Mouse (Mus musculus) spleen, adult 10 weeks (tissue): ENCODE data around the gene Abhd17a. TPM values are rescaled to one million over a fixed set of nuclear protein-coding genes. Genes with fewer than 3 reads are reported as not detected.

Source experiments
- polyA plus RNA-seq: library from polyadenylated mRNA; stranded (reverse); fragments of 350-450 nt; fragmentation: Illumina TruSeq; extraction: RNeasy Lipid Tissue Mini Kit (QIAGEN cat#74804); gene quantifications from one replicate; pipeline ENCODE4 v1.2.3, GENCODE M21; 2015; ENCODE audit warnings: low replicate concordance; ENCODE audit not compliant: insufficient read depth

Abhd17a gene
- polyA plus RNA-seq, result 5.6 TPM

DNA sequence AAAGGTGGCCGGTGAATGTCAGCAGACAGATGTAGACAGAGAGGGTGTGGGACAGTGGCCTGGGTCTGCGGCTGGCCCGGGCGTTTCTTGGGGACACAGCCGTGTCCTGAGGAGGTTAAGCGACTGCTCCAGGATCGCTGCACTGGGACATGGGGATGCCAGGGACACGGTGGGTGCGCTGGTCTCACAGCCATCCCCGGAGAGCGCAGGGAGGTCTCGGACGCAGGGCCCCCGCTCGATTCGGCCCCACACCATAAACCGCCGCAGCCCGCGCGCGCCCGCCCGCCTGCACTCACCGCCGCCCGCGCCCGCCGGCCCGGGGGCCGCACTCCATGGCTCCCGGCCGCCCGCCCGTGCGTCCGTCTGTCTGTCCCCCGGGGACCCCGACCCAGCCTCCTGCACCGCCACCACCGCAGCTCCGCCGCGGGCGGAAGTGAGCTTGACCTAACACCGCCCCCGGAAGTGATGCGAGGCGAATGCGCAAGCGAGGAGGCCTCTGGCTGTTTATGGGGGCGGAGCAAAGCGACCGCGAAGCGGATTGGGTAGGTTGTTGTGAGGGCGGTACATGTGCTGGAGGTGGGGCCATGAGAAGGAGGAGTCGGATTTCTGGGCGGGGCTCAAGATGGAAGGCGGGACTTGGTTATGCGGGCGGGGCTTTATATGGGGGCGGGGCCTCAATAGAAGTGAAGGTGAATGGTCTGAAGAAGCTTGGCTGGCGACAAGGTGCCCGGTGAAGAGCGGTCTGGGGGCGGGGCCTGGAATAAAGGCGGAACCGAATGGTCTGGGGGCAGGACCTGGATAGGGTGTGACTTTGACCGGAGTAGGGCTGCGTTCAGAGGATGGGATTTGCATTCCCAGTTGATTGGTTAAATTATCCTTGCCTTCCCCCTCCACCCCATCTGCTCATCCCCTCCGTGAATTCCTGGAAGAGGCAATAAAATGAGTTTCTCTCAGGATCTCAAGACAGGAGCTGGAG is at the start of gene Abhd17a:
Gene Abhd17a, minus strand, starts transcription at position 463 of the 976 bp plus-strand sequence.

DNA sequence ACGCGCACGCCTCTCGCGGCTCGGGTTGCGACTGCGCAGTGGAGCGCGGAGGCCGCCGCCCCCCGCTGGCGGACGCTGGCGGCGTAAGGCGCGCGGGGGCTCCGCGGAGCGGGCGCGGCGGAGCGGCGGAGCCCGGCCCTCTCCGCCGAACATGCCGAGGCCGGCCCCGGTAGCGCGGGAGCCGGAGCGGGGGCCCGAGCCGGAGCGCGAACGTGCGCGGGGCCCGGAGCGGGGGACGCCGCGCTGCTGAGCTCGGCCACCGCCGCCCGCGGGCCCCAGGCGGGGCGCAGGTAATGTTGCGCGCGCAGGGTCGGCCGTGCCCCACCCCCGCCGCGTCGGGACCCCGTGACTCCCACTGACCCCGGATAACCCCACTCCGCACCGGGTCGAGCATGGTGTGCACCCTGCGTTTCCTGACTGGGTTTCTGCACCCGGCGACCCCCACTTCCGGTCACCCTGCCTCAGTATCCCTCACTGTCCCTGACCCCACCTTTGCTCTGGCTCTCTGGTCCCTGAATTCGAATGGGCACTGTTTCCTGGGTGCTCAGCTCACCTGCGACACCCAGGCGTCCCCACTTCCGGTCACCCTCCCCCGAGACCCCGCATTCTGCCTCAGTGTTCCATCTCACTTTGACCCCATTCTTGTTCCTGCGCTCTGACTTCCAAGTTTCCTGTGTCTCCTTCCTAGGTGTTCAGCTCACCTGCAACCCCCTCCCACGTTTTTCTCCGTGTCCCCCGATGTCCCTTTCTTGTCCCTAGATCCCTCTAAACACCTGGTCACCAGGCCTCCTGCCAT is 32.7 kb upstream of the Abhd17a start, which contains the start of gene Csnk1g2:
Gene Csnk1g2, plus strand, starts transcription at position 178 of the 796 bp plus-strand sequence.

DNA sequence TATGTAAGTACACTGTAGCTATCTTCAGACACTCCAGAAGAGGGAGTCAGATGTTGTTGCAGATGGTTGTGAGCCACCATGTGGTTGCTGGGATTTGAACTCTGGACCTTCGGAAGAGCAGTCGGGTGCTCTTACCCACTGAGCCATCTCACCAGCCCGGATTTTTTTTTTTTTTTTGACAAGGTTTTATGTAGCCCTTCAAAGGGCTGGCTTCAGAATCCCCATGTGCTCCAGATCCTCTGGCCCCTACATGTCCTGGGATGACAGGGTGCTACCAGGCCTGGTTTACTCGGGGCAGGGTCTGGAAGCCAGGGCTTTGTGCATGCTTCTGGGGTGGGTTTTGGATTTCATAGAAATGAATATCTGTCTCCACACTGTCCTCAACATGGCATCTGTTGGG is 15.6 kb upstream of the Abhd17a start, which contains the start of gene Gm49322:
Gene Gm49322, plus strand, starts transcription at position 301 of the 400 bp plus-strand sequence.

DNA sequence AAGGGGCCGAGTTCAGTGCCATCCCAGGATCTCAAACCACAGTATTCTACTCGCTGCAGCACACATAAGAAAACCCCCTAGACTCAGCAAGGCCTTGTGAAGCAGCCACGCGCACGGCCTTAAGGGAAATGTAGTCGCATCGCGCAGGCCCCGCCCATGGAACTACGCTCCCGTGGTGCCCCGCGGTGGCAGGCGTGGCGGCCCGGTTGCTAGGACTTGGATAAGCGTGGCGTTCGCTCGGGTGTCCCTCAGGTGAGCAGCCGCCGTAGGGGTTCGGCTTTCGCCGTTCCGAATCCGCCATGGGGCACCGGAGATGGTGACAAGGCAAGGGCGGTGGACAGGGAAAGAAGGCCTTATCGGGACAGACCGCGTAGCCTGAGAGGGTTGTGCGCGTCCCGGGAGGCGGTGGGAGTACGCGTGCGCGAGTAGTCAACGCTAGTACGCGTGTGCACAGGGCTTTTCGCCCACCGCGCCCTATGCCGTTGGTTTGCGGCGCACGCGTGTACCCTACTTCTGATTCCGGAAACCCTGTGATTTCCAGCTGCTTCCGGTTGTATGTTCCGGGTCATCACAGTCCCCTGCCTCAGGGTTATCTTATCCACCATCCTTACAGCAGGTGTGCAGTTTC is 12.7 kb upstream of the Abhd17a start, which contains the start of the genes Scamp4 and Adat3:
Gene Scamp4, plus strand, starts transcription at position 175 of the 628 bp plus-strand sequence.
Gene Adat3, plus strand, starts transcription at position 183 of the 628 bp plus-strand sequence.

DNA sequence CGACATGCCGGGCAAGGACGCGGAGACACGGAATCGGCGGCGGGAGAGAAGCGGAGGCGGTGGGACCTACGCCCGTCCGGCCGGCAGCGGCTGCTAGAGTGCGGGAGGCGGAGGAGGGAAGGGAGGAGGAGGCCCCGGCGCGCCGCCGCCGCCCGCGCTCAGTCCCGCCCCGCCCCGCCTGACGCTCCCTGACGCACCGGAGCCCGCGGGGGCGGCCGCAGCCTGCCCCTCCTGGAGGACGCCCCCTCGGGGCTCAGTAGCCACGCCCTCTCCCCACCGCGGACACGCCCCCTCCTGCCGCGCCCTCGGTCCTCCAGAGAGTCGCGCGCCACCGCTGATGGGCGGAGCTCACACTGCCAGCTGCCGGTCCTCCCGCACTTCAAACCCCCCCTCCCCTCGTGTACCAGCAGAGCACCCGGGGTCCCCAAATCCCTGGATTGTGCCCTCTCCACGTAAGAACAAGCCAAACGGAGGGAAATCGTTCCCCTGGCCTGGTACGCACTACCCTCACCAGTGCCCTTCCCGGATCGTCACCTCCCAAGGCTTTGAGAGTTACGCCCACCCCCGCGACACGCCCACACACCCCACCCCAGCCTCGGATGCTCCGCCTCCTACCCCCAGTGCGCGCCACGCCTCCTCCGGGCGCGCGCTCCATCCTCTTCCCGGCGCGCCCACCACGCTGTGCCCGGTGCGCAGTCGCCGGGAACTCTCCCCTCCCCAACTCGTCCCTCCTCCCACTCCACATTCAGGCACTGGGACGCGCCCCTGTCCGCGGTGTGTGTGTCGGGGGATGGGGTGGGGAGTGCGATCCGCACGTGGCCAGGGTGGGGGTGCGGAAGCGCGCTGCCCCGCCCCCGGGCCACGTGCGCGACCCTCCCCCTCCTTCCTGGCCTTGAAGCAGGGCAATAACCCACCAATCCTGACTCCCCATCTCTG is 12.7 kb downstream of the Abhd17a start, which contains the start of gene Klf16:
Gene Klf16, minus strand, starts transcription at position 127 of the 936 bp plus-strand sequence.

DNA sequence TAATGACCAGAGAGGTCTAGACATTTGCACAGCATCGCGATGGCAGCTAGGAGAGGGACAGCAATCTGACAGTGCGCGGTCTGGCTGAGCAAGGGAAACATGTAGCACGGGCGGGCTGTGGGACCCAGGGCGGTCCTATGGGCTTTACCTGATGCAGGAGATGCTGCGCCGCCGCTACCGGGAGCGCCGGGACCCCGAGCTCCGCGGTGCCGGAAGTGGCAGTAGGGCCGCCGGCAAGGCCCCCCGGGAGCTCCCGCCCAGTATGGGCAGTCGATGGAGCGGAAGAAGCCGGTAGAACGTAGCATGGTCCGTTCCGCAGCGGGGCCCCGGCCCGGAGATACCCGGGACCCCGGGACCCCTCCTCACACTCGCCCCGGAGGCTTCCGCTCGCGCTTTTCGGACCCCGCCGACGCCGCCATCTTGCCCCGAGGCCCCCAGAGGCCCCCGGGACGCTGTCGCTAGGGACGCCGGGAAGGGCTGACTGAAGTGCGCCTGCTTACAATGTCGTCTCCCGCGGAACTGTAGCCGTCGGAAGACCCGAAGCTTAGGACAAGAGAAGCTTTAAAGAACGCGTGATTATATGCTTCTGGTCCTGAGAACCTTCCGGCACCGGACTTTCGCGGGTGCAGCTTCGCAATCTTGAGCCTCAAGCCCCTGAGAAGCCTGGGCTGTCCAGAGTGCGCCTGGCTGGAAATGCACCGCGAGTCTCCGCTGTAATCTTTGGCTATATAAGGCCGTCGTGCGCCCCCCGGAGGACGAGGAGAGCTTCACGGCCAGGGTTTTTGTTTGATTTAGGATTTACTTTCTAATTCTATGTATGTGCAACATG is 28.8 kb downstream of the Abhd17a start, which contains the start of gene Rexo1:
Gene Rexo1, minus strand, starts transcription at position 445 of the 829 bp plus-strand sequence.

DNA sequence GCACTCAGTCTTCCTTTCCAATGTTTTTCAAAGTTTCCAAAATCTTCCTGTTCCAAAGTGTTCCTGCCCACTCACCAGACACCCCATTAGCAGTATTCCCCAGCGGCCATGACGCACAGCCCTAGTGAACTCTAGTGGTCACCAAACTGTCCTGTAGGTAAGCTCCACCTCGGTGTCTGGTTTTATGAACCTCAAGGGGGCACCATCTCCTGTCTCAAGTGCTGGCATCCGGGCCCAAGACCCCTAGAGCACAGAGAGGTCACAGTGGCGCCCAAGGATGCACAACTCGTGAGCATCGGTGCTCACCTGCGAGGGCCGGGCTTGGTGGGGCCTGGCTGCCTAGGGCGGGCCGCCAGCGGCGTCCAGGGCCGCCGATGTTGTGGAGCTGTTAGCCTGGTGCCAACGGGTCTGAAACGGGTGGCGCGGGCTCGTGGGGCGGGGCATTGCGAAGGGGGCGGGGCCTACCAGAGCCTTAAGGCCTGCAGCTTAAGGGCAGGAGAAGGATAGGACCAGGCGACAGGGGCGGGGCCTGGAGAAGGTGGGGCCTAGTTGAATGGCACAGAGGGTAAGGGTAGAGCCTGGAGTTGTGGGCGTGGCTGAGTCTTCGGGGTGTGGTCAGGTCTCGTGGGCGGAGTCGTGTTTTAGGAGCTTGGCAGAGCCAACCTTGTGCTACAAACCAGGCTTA is 51.3 kb downstream of the Abhd17a start, which contains the start of gene Atp8b3:
Gene Atp8b3, minus strand, starts transcription at position 415 of the 685 bp plus-strand sequence.

Other genes with a start within 250 kb of the Abhd17a start
- gene Adamtsl5, start 241.9 kb downstream of the Abhd17a start, polyA plus RNA-seq, result 2.1 TPM
- not detected for gene Plk5, start 233.9 kb downstream of the Abhd17a start, polyA plus RNA-seq
- gene Mex3d, start 202.7 kb downstream of the Abhd17a start, polyA plus RNA-seq, result 4.6 TPM
- 18.0 TPM for gene Mbd3, start 190.8 kb downstream of the Abhd17a start, polyA plus RNA-seq
- 11.5 TPM for gene Uqcr11, start 183.5 kb downstream of the Abhd17a start, polyA plus RNA-seq
- gene Tcf3, start 156.7 kb downstream of the Abhd17a start, polyA plus RNA-seq, result 22.1 TPM
- gene Onecut3, start 95.5 kb downstream of the Abhd17a start, polyA plus RNA-seq, result not detected
- not detected for gene Atp8b3, start 51.2 kb downstream of the Abhd17a start, polyA plus RNA-seq
- 10.1 TPM for gene Rexo1, start 28.8 kb downstream of the Abhd17a start, polyA plus RNA-seq
- gene Klf16, start 13.0 kb downstream of the Abhd17a start, polyA plus RNA-seq, result 11.6 TPM
- gene Scamp4, start 12.5 kb upstream of the Abhd17a start, polyA plus RNA-seq, result 20.6 TPM
- not detected for gene Adat3, start 12.5 kb upstream of the Abhd17a start, polyA plus RNA-seq
- gene Gm49322, start 15.7 kb upstream of the Abhd17a start, polyA plus RNA-seq, result 0.93 TPM
- 21.2 TPM for gene Csnk1g2, start 32.5 kb upstream of the Abhd17a start, polyA plus RNA-seq
- gene Btbd2, start 66.7 kb upstream of the Abhd17a start, polyA plus RNA-seq, result 4.3 TPM
- 81.5 TPM for gene Mknk2, start 87.8 kb upstream of the Abhd17a start, polyA plus RNA-seq
- 94.7 TPM for gene Mob3a, start 111.6 kb upstream of the Abhd17a start, polyA plus RNA-seq
- 35.5 TPM for gene Izumo4, start 111.8 kb upstream of the Abhd17a start, polyA plus RNA-seq
- 63.5 TPM for gene Ap3d1, start 151.9 kb upstream of the Abhd17a start, polyA plus RNA-seq
- 12.6 TPM for gene Dot1l, start 164.9 kb upstream of the Abhd17a start, polyA plus RNA-seq
- 22.7 TPM for gene Sf3a2, start 207.9 kb upstream of the Abhd17a start, polyA plus RNA-seq
- 70.0 TPM for gene Plekhj1, start 208.3 kb upstream of the Abhd17a start, polyA plus RNA-seq
- gene Amh, start 214.9 kb upstream of the Abhd17a start, polyA plus RNA-seq, result not detected
- gene Jsrp1, start 223.2 kb upstream of the Abhd17a start, polyA plus RNA-seq, result not detected
- gene Oaz1, start 236.3 kb upstream of the Abhd17a start, polyA plus RNA-seq, result 388 TPM